Mouse (Mus musculus): ENCODE measurements at regions not wholly inside any gene's neighbourhood (a gene's known extent, or its start where the extent isn't known, plus 50 kb on each side); places are given as distances from the start of the nearest gene placed in this dataset.

DNA sequence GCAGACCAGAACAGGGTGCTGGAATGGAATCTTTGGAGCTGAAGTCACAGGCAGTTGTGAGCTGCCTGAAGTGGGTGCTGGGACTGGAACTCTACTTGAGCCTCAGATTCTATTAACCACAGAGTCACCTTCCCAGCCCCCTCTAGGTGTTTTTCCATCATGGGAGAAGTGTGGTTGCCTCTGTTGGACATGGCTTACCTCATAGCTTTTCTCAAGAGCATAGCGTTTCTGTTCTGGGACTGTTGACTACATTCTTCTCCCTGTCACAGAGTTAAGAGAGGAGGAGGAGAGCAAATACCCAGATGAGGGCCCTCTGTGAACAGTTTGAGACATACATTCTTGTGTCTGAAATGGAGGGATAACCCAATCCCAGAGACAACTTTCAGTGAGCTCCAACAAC, 81.5 kb upstream of the Tas2r119 start:
- TF ChIP-seq CTCF (IDR thresholded peaks at IDR 0.05) = no peak
- peak; percentile 64 for TF ChIP-seq EP300 (IDR thresholded peaks at IDR 0.05)

Data from lung, postnatal 0 days (tissue).